Mouse (Mus musculus): ENCODE measurements around the gene Klhdc9.

Klhdc9 gene

GRCm38 (mm10) chr1:171360656-171361055 is at the start of gene Klhdc9:
Gene Klhdc9 (minus strand): TSS chr1:171360798.
- in situ Hi-C loops (cut with MboI, MseI) = loop anchor here in 1 of 2 experiments (5.0 kb wide), 1 partner anchor 117 kb away; no protein-coding TSS in a partner anchor

GRCm38 (mm10) chr1:171410231-171410630 is 49.6 kb upstream of the Klhdc9 start:
- in situ Hi-C loops (cut with MboI, MseI) = no loop called here

GRCm38 (mm10) chr1:171407263-171407662 is 46.7 kb upstream of the Klhdc9 start:
- in situ Hi-C loops (cut with MboI, MseI) = no loop called here

- in situ Hi-C loops (cut with MboI, MseI) = no loop called here
Observed at GRCm38 (mm10) chr1:171402991-171403390, 42.4 kb upstream of the Klhdc9 start.

- in situ Hi-C loops (cut with MboI, MseI) = no loop called here
Observed at GRCm38 (mm10) chr1:171401821-171402220, 41.2 kb upstream of the Klhdc9 start.

- in situ Hi-C loops (cut with MboI, MseI) = no loop called here
Observed at GRCm38 (mm10) chr1:171390101-171390500, 29.5 kb upstream of the Klhdc9 start.

GRCm38 (mm10) chr1:171388376-171389102 is 27.9 kb upstream of the Klhdc9 start, which contains the start of gene Arhgap30:
Gene Arhgap30 (plus strand): TSS chr1:171388954.
- in situ Hi-C loops (cut with MboI, MseI) = no loop called here

- in situ Hi-C loops (cut with MboI, MseI) = no loop called here
Observed at GRCm38 (mm10) chr1:171387099-171387498, 26.5 kb upstream of the Klhdc9 start.

- in situ Hi-C loops (cut with MboI, MseI) = no loop called here
Observed at GRCm38 (mm10) chr1:171385171-171385570, 24.6 kb upstream of the Klhdc9 start.

GRCm38 (mm10) chr1:171384361-171384760 is 23.8 kb upstream of the Klhdc9 start:
- in situ Hi-C loops (cut with MboI, MseI) = no loop called here

- in situ Hi-C loops (cut with MboI, MseI) = no loop called here
Observed at GRCm38 (mm10) chr1:171382096-171382620, 21.6 kb upstream of the Klhdc9 start.

GRCm38 (mm10) chr1:171379935-171380599 is 19.5 kb upstream of the Klhdc9 start:
- in situ Hi-C loops (cut with MboI, MseI) = no loop called here

GRCm38 (mm10) chr1:171378298-171378697 is 17.7 kb upstream of the Klhdc9 start:
- in situ Hi-C loops (cut with MboI, MseI) = no loop called here

- in situ Hi-C loops (cut with MboI, MseI) = no loop called here
Observed at GRCm38 (mm10) chr1:171375646-171376097, 15.1 kb upstream of the Klhdc9 start.

- in situ Hi-C loops (cut with MboI, MseI) = no loop called here
Observed at GRCm38 (mm10) chr1:171373946-171374345, 13.3 kb upstream of the Klhdc9 start.

GRCm38 (mm10) chr1:171372880-171373279 is 12.3 kb upstream of the Klhdc9 start:
- in situ Hi-C loops (cut with MboI, MseI) = no loop called here

GRCm38 (mm10) chr1:171369845-171370556 is 9.4 kb upstream of the Klhdc9 start, which contains the start of gene Nectin4:
Gene Nectin4 (plus strand): TSS chr1:171370099.
- in situ Hi-C loops (cut with MboI, MseI) = no loop called here

GRCm38 (mm10) chr1:171365934-171366333 is 5.3 kb upstream of the Klhdc9 start:
- in situ Hi-C loops (cut with MboI, MseI) = no loop called here

GRCm38 (mm10) chr1:171361106-171362103 is 807 bp upstream of the Klhdc9 start:
- in situ Hi-C loops (cut with MboI, MseI) = loop anchor here in 1 of 2 experiments (5.0 kb wide), 1 partner anchor 116 kb away; no protein-coding TSS in a partner anchor

- in situ Hi-C loops (cut with MboI, MseI) = loop anchor here in 1 of 2 experiments (5.0 kb wide), 1 partner anchor 117 kb away; no protein-coding TSS in a partner anchor
Observed at GRCm38 (mm10) chr1:171360253-171360652, 345 bp downstream of the Klhdc9 start.
